Mouse (Mus musculus) limb, embryonic 11.5 days (tissue): ENCODE data around the gene BC017158. TPM values are rescaled to one million over a fixed set of nuclear protein-coding genes. Genes with fewer than 3 reads are reported as not detected.
A peak's percentile ranks its signal among the peaks of the same experiment; 100 is the strongest.

Source experiments
- ATAC-seq: fragments of 200-750 bp; cut with Nextera tagmentation; 2 replicates; pipeline ENCODE4 v1.8.0; 2017; ENCODE audit warnings: low read depth; ENCODE audit not compliant: insufficient number of reproducible peaks, low FRiP score, low TSS enrichment
- DNase-seq: peaks from one replicate; pipeline ENCODE4 v3.0.0-alpha.2; 2015; ENCODE audit warnings: low spot score
- H3K27ac ChIP-seq: fragments of 300-500 bp; sonication (generic); replicated peaks from 2 replicates; pipeline ENCODE4 v1.5.1; 2014; ENCODE audit warnings: low read depth, mild to moderate bottlenecking, low read length
- H3K27me3 ChIP-seq: fragments of 300-500 bp; sonication (generic); 2 replicates; pipeline ENCODE4 v1.6.1; 2014; ENCODE audit warnings: mild to moderate bottlenecking, low read length, mixed read lengths; ENCODE audit not compliant: control insufficient read depth, insufficient read depth
- H3K36me3 ChIP-seq: fragments of 300-500 bp; sonication (generic); 2 replicates; pipeline ENCODE4 v1.6.1; 2014; ENCODE audit warnings: mild to moderate bottlenecking, low read length, moderate library complexity, mixed read lengths; ENCODE audit not compliant: control insufficient read depth, insufficient read depth
- H3K4me1 ChIP-seq: fragments of 300-500 bp; sonication (generic); 2 replicates; pipeline ENCODE4 v1.6.1; 2014; ENCODE audit warnings: low read length, mixed read lengths; ENCODE audit not compliant: control insufficient read depth, insufficient read depth
- H3K4me2 ChIP-seq: fragments of 300-500 bp; sonication (generic); 2 replicates; pipeline ENCODE4 v1.6.1; 2014; ENCODE audit warnings: low read depth, mild to moderate bottlenecking, moderate library complexity; ENCODE audit not compliant: severe bottlenecking
- H3K4me3 ChIP-seq: fragments of 300-500 bp; sonication (generic); 2 replicates; pipeline ENCODE4 v1.5.1; 2014; ENCODE audit warnings: low read depth, low read length
- H3K9ac ChIP-seq: fragments of 300-500 bp; sonication (generic); 2 replicates; pipeline ENCODE4 v1.6.1; 2014; ENCODE audit warnings: mild to moderate bottlenecking, low read length
- H3K9me3 ChIP-seq: fragments of 300-500 bp; sonication (generic); 2 replicates; pipeline ENCODE4 v1.6.1; 2016; ENCODE audit warnings: low read length; ENCODE audit not compliant: control insufficient read depth
- WGBS: fragments of 180-500 bp; shearing (Covaris S2); extraction: QIAGEN DNeasy Blood & Tissue Kit; methylation state at CpG from one replicate; pipeline ENCODE4 v1.1.7; 2014; 5-methylcytosine and 5-hydroxymethylcytosine counted together
- polyA plus RNA-seq: library from polyadenylated mRNA; unstranded; fragments of >200 nt; fragmentation: Nextera tagmentation; extraction: Ambion mirVana; gene quantifications from 2 replicates; pipeline ENCODE4 v1.2.1, GENCODE M21; 2014

The BC017158 gene
- polyA plus RNA-seq, 1 experiment from 2014 or later = 25.4 TPM

- ATAC-seq (no peak), DNase-seq (no peak)
- H3K27ac ChIP-seq = no peak overlapping the region
- H3K27me3 ChIP-seq = no peaks in the 10 kb centered on the region
- peaks cover 7% of the 10 kb centered on the region; the same call in 1 of the 2 replicates for H3K36me3 ChIP-seq
- no peak overlapping the region for H3K4me2 ChIP-seq
- no peaks in the 10 kb centered on the region for H3K9me3 ChIP-seq
- no peak overlapping the region for H3K9ac ChIP-seq
- 61% methylated on average over 13 of the region's 13 CpGs for WGBS
- no peak overlapping the region for H3K4me3 ChIP-seq
- H3K4me1 ChIP-seq = no peaks in the 10 kb centered on the region
These were observed 30.6 kb downstream of the BC017158 start for GRCm38 (mm10) chr7:128267391-128267790.

- no peak overlapping the region for H3K9ac ChIP-seq
- DNase-seq = no peak
- no peaks in the 10 kb centered on the region for H3K4me1 ChIP-seq
- H3K27ac ChIP-seq = no peak overlapping the region
- WGBS = 88% methylated on average over 5 of the region's 5 CpGs
- ATAC-seq = no peak
- no peaks in the 10 kb centered on the region for H3K36me3 ChIP-seq
- no peak overlapping the region for H3K4me3 ChIP-seq
- no peaks in the 10 kb centered on the region for H3K9me3 ChIP-seq
- no peaks in the 10 kb centered on the region for H3K27me3 ChIP-seq
- H3K4me2 ChIP-seq = no peak overlapping the region
These were observed 31.9 kb downstream of the BC017158 start for GRCm38 (mm10) chr7:128266056-128266455.

GRCm38 (mm10) chr7:128265411-128265810, 32.6 kb downstream of the BC017158 start, which contains the start of gene Slc5a2:
Gene Slc5a2, plus strand, starts transcription at chr7:128265657.
- no peaks in the 10 kb centered on the region for H3K36me3 ChIP-seq
- ATAC-seq (no peak), DNase-seq (no peak)
- H3K27ac ChIP-seq = no peak within 1 kb of the TSS
- 87% methylated on average over 6 of the region's 6 CpGs for WGBS
- H3K9ac ChIP-seq = no peak within 1 kb of the TSS
- no peaks in the 10 kb centered on the region for H3K4me1 ChIP-seq
- H3K9me3 ChIP-seq = no peaks in the 10 kb centered on the region
- no peak within 1 kb of the TSS for H3K4me3 ChIP-seq
- H3K4me2 ChIP-seq = no peak within 1 kb of the TSS
- no peaks in the 10 kb centered on the region for H3K27me3 ChIP-seq

- H3K9ac ChIP-seq = no peak overlapping the region
- no peak overlapping the region for H3K4me2 ChIP-seq
- no peaks in the 10 kb centered on the region for H3K27me3 ChIP-seq
- no peak for ATAC-seq
- H3K9me3 ChIP-seq = no peaks in the 10 kb centered on the region
- DNase-seq = no peak
- H3K4me1 ChIP-seq = peaks cover 6% of the 10 kb centered on the region; the same call in 1 of the 2 replicates
- H3K27ac ChIP-seq = no peak overlapping the region
- H3K4me3 ChIP-seq = no peak overlapping the region
- H3K36me3 ChIP-seq = no peaks in the 10 kb centered on the region
- 76% methylated on average over 5 of the region's 5 CpGs for WGBS
These were observed 41.1 kb downstream of the BC017158 start for GRCm38 (mm10) chr7:128256783-128257334.

- Histone ChIP-seq H3K27me3 (no peaks in the 10 kb centered on the region), H3K4me3 (no peak overlapping the region), H3K4me2 (no peak overlapping the region), H3K9me3 (no peaks in the 10 kb centered on the region), H3K36me3 (no peaks in the 10 kb centered on the region), H3K4me1 (peaks cover 7% of the 10 kb centered on the region; the same call in 1 of the 2 replicates), H3K9ac (no peak overlapping the region), H3K27ac (no peak overlapping the region)
- ATAC-seq (no peak), DNase-seq (no peak)
- WGBS = 91% methylated on average over 5 of the region's 5 CpGs
These were observed 42.2 kb downstream of the BC017158 start for GRCm38 (mm10) chr7:128255757-128256156.

GRCm38 (mm10) chr7:128254978-128255377, 43.0 kb downstream of the BC017158 start:
- H3K4me3 ChIP-seq = no peak overlapping the region
- no peak overlapping the region for H3K9ac ChIP-seq
- no peaks in the 10 kb centered on the region for H3K27me3 ChIP-seq
- no peaks in the 10 kb centered on the region for H3K9me3 ChIP-seq
- WGBS = 64% methylated on average over 2 of the region's 2 CpGs
- H3K27ac ChIP-seq = no peak overlapping the region
- no peak overlapping the region for H3K4me2 ChIP-seq
- ATAC-seq = no peak
- DNase-seq = no peak
- H3K4me1 ChIP-seq = peaks cover 7% of the 10 kb centered on the region; the same call in 1 of the 2 replicates
- no peaks in the 10 kb centered on the region for H3K36me3 ChIP-seq

GRCm38 (mm10) chr7:128252609-128253008, 45.4 kb downstream of the BC017158 start:
- DNase-seq (peak; percentile 79), ATAC-seq (peak; percentile 71; the same call in 1 of the 2 replicates)
- no peaks in the 10 kb centered on the region for H3K27me3 ChIP-seq
- no peaks in the 10 kb centered on the region for H3K36me3 ChIP-seq
- H3K4me1 ChIP-seq = peaks cover 7% of the 10 kb centered on the region; the same call in 1 of the 2 replicates
- peak overlapping the region; percentile 23 for H3K4me3 ChIP-seq
- H3K4me2 ChIP-seq = peak overlapping the region; percentile 58
- no peaks in the 10 kb centered on the region for H3K9me3 ChIP-seq
- 7% methylated on average over 24 of the region's 24 CpGs for WGBS
- H3K27ac ChIP-seq = no peak overlapping the region
- H3K9ac ChIP-seq = peak overlapping the region; percentile 68

GRCm38 (mm10) chr7:128251946-128252345, 46.0 kb downstream of the BC017158 start:
- Histone ChIP-seq H3K36me3 (no peaks in the 10 kb centered on the region), H3K27ac (no peak overlapping the region), H3K9ac (no peak overlapping the region), H3K27me3 (no peaks in the 10 kb centered on the region), H3K9me3 (no peaks in the 10 kb centered on the region), H3K4me2 (peak overlapping the region; percentile 58), H3K4me1 (peaks cover 7% of the 10 kb centered on the region; the same call in 1 of the 2 replicates), H3K4me3 (peak overlapping the region; percentile 23; the same call in 1 of the 2 replicates)
- ATAC-seq (no peak), DNase-seq (no peak)
- WGBS = 44% methylated on average over 12 of the region's 12 CpGs

- Histone ChIP-seq H3K4me3 (no peak overlapping the region), H3K36me3 (no peaks in the 10 kb centered on the region; the same call in 1 of the 2 replicates), H3K4me1 (peaks cover 13% of the 10 kb centered on the region; the same call in 1 of the 2 replicates), H3K9me3 (no peaks in the 10 kb centered on the region), H3K27ac (no peak overlapping the region), H3K27me3 (no peaks in the 10 kb centered on the region), H3K4me2 (no peak overlapping the region), H3K9ac (no peak overlapping the region)
- DNase-seq = no peak
- WGBS = 86% methylated on average over 5 of the region's 5 CpGs
- ATAC-seq = no peak
These were observed 48.0 kb downstream of the BC017158 start for GRCm38 (mm10) chr7:128249998-128250397.
